Mouse (Mus musculus): ENCODE measurements around the gene Pycr1.

The Pycr1 gene

GRCm38 (mm10) chr11:120627468-120628300 lies 15.9 kb downstream of the Pycr1 start:
- CTCF ChIA-PET = no interaction called here

DNA sequence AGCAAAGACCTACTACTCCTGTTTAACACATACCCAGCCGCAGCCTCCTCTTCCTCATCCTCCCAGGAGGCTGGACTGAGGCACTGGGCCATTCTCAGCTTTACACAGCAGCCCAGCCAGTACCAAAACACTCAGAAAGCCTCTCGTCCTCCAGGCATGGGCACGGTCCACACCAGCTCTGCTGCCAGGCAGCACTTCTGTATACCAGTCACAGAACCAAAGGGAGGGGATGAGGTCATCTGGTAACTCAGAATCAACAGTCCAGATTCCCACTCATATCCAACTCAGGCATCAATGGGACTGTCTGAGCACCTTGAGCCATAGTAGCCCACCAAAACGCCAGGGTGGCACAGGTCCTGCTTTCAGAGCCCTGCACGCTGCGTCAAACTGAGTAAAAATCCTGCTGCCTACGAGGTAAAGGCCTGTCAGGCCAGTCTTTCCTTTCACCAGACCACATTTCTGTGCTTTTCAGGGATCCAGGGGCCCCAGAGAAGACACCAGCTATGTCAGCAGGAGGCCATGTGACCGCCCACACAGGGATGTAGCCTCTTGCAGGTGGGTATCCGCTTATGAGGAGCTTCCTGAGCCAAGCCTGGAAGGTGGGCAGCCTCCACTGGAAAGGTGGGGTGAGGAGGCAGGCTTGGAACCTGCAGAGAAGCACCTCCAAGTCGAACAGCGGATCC lies 16.6 kb downstream of the Pycr1 start:
- CTCF ChIA-PET = interaction anchor here (0.6 kb wide), 1 partner anchor 52 kb away, joined by 16 read pairs; no protein-coding TSS in a partner anchor

DNA sequence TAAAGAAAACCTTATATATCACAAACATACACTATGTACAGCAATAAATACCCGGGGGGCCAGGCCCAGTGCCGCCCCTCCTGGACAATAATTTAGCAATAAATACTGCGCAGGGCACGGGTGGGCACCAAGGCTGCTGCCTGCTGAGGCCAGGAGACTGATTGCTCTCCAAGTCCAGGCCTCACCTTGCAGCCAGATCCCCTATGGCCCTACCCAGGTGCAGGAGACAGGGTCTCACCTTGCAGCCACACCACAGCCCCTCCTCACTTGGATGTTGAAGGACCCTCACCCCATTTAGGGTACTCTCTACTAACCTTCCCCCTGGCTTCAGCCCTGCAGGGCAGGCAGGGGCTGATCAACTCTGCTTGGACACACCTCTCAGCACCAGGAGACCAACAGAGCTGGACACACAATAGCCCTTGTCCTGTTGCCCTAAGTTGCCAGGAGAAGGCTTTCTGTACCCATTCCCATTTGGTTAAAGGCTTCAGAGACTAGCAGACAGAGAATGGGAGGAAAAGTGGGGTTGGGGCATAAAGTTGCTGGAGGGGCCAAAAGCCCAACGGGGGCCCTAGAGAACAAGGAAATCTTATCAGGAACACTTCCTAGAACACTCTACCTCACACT lies 18.3 kb downstream of the Pycr1 start, which contains the start of gene Sirt7:
Gene Sirt7, minus strand, starts transcription at position 89 of the 624 bp plus-strand sequence.
- CTCF ChIA-PET = no interaction called here

DNA sequence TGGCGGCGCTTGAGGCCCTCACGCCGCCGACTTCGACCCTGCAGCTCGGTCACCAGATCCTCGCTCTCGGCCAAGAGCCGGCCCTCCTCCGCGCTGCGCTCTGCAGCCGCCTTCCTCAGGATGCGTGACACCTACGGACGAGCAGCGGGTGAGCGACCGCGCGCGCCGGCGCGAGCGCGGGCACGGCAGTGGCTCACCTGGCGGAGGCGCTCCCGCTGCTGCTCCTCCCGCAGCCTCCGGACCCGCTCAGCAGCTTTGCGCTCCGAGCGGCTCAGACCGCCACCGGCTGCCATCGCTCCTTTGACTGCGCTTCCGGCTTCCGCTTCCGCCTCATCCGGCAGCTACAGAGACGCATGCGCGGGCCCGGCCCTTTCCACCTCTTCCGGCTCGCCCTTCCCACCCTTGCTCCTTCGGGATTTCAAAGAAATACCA lies 18.9 kb downstream of the Pycr1 start:
- CTCF ChIA-PET = interaction anchor here (1.1 to 1.2 kb wide), 2 partner anchors 27 to 305 kb away, joined by 3 to 4 read pairs; no protein-coding TSS in a partner anchor

GRCm38 (mm10) chr11:120623961-120624679 lies 19.4 kb downstream of the Pycr1 start:
- CTCF ChIA-PET = interaction anchor here (0.6 to 1.2 kb wide), 6 partner anchors 27 to 305 kb away, joined by 3 to 7 read pairs (median 3); partner anchors contain the start of gene Aspscr1

DNA sequence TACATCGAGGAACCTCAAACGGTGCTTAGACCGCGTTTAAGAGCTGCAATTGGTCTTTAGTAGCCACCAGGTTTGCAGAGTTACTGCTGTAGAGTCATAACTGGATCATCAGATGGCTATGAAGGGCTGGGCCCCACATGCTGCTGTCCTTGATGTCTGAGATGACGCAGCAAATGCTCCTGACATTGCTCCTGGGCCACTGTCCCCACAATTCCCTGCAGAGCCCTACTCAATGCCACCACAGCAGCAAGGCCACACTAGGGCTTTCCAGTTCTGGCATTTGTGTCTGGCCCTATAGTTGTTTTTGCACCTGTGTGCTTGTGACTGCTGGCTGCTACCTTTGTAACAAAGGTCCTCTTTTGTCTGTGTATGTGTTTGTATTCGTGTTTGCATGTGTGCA lies 20.8 kb downstream of the Pycr1 start:
- CTCF ChIA-PET = interaction anchor here (0.6 to 1.7 kb wide), 4 partner anchors 36 to 113 kb away, joined by 3 to 7 read pairs (median 5); partner anchors contain the start of gene Rac3

DNA sequence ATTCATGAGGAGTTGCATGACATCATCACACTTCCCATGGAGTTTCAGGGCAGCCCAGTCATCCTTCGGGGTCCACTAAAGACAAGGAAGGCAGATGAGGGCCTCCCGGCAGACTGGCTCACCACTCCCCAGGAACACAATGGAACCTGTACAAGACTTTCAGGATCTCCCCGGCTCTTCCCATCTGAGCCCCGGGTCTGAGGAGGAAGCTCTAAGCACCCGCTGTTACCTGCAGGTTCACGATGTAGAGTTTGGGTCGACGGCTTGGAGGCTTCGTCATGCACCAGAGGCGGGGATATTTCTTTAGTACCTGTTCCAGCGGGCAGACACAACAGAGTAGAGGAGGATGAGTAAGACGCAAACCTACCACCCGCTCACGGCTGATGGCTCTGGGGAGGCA lies 23.4 kb downstream of the Pycr1 start:
- CTCF ChIA-PET = no interaction called here

GRCm38 (mm10) chr11:120618619-120619535 lies 24.7 kb downstream of the Pycr1 start:
- CTCF ChIA-PET = interaction anchor here (0.6 kb wide), 2 partner anchors 108 to 1256 kb away, joined by 4 read pairs; no protein-coding TSS in a partner anchor

DNA sequence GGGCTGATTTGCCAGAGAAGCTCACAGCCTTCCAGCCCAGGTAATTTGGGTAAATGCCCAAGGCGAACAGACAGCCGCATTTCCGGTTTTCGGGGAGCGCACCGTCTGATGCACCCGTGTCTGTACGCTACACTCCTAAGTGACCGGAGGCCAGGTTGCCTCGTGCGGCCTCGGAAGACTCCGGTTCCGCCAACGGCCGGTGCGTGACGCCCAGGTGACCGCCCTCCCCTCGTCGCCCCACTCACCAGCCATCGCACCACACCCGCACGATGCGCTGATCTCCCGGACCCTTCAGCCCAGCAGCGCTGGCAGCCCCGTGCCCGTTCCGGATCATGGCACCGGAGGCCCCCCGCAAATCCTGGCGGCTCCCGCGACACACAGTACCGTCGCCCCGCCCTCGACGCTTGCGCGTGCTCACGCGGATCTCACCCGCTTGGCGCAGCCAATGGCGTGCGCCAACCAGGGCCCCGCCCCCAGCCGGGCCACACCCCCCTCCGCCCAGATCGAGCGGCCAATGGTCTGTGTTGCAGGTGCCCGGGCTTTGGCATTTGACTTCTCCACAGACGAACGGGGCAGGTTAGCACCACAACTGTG lies 26.0 kb downstream of the Pycr1 start, which contains the start of gene Pcyt2:
Gene Pcyt2, minus strand, starts transcription at position 418 of the 594 bp plus-strand sequence.
- CTCF ChIA-PET = no interaction called here

DNA sequence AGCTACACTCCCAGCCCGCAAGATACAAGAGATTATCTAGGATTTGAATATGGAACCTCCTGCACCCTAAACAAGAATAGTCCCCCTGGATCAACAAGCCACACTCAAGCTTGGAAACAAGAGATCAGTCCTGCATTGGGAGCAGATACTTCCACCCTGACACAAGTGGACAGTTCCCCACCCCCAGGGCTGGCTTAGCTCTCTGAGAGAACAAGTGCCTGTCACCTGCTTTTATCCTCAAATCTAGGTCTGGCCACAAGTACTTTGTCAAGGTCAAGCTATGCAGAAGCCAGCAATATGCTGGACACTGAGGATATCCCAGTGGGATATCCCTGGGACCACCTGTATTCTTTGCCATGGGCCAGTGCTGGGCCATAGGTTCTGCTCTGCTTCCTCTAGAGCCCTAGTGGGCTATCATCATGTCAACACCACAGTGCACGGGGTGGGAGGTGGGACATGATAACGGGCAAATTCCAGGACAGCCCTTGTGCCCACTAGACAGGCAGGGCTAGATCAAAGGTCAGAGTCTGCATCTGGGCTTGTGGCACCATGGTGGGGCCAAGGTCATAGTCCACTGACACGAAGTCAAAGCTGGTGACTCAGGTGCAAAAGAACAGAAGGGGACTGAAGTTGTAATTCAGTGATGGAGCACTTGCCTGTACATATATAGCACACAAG lies 26.8 kb downstream of the Pycr1 start:
- CTCF ChIA-PET = no interaction called here

- CTCF ChIA-PET = no interaction called here
Observed at GRCm38 (mm10) chr11:120615606-120616203, 27.9 kb downstream of the Pycr1 start.

GRCm38 (mm10) chr11:120615167-120615566 lies 28.4 kb downstream of the Pycr1 start:
- CTCF ChIA-PET = no interaction called here

- CTCF ChIA-PET = no interaction called here
Observed at GRCm38 (mm10) chr11:120613976-120614375, 29.6 kb downstream of the Pycr1 start.

GRCm38 (mm10) chr11:120613481-120613972 lies 30.0 kb downstream of the Pycr1 start:
- CTCF ChIA-PET = no interaction called here

GRCm38 (mm10) chr11:120612763-120613162 lies 30.8 kb downstream of the Pycr1 start:
- CTCF ChIA-PET = no interaction called here

GRCm38 (mm10) chr11:120610477-120611046 lies 33.0 kb downstream of the Pycr1 start:
- CTCF ChIA-PET = no interaction called here

GRCm38 (mm10) chr11:120609250-120609649 lies 34.3 kb downstream of the Pycr1 start:
- CTCF ChIA-PET = no interaction called here
